Mouse (Mus musculus) forebrain, embryonic 11.5 days (tissue): ENCODE measurements around the gene Ksr1. TPM values are rescaled to one million over a fixed set of nuclear protein-coding genes. Genes with fewer than 3 reads are reported as not detected.

ENCODE experiments used
- ATAC-seq: fragments of 200-750 bp; cut with Nextera tagmentation; replicated peaks from 2 replicates; pipeline ENCODE4 v1.8.0; 2017; ENCODE audit warnings: moderate TSS enrichment; ENCODE audit not compliant: low FRiP score
- DNase-seq: peaks from one replicate; pipeline ENCODE4 v3.0.0-alpha.2; 2017; ENCODE audit warnings: low spot score
- H3K27ac ChIP-seq: fragments of 300-500 bp; sonication (generic); 2 replicates; pipeline ENCODE4 v1.5.1; 2014; ENCODE audit warnings: low read depth, low read length
- H3K27me3 ChIP-seq: fragments of 300-500 bp; sonication (generic); 2 replicates; pipeline ENCODE4 v1.6.1; 2014; ENCODE audit warnings: mild to moderate bottlenecking, low read length, mixed read lengths; ENCODE audit not compliant: control insufficient read depth, insufficient read depth
- H3K36me3 ChIP-seq: fragments of 300-500 bp; sonication (generic); 2 replicates; pipeline ENCODE4 v1.6.1; 2014; ENCODE audit warnings: mild to moderate bottlenecking, low read length, moderate library complexity, mixed read lengths; ENCODE audit not compliant: control insufficient read depth, insufficient read depth
- H3K4me1 ChIP-seq: fragments of 300-500 bp; sonication (generic); replicated peaks from 2 replicates; pipeline ENCODE4 v1.6.1; 2014; ENCODE audit warnings: low read length, mixed read lengths; ENCODE audit not compliant: control insufficient read depth, insufficient read depth
- H3K4me2 ChIP-seq: fragments of 300-500 bp; sonication (generic); 2 replicates; pipeline ENCODE4 v1.6.1; 2014; ENCODE audit warnings: low read depth, mild to moderate bottlenecking, low read length, moderate library complexity, mixed read lengths; ENCODE audit not compliant: severe bottlenecking
- H3K4me3 ChIP-seq: fragments of 300-500 bp; sonication (generic); 2 replicates; pipeline ENCODE4 v1.5.1; 2014; ENCODE audit warnings: low read depth, low read length
- H3K9ac ChIP-seq: fragments of 300-500 bp; sonication (generic); 2 replicates; pipeline ENCODE4 v1.6.1; 2014; ENCODE audit warnings: low read length
- H3K9me3 ChIP-seq: fragments of 300-500 bp; sonication (generic); 2 replicates; pipeline ENCODE4 v1.6.1; 2016; ENCODE audit warnings: low read length, mixed read lengths; ENCODE audit not compliant: control insufficient read depth
- WGBS: fragments of 180-500 bp; shearing (Covaris S2); extraction: QIAGEN DNeasy Blood & Tissue Kit; methylation state at CpG from one replicate; pipeline ENCODE4 v1.1.7; 2014; 5-methylcytosine and 5-hydroxymethylcytosine counted together
- polyA plus RNA-seq: library from polyadenylated mRNA; unstranded; fragments of >200 nt; fragmentation: Nextera tagmentation; extraction: Ambion mirVana; gene quantifications from 2 replicates; pipeline ENCODE4 v1.2.1, GENCODE M21; 2014

The Ksr1 gene
- polyA plus RNA-seq, 1 experiment from 2014 or later = 5.2 TPM

DNA sequence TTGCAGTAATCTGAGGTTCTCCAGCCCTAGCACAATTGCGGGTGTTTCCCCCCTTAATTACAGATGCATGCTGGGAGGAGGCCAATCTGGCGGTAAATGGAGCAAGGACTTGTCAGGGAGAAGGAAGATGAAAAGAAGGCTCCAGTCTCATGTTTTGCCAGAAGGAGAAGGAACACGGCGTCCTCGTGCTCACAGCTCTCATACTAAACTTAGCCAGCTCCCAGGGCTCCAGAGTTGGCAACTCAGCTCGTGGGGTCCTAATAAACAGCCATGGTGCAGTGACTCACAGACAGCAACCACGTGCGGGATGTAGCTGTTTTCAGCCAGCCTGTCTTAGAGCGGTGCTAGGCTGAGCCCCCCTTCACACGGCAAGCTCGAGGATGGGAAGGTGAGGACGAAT is 36.7 kb upstream of the Ksr1 start:
- no peaks in the 10 kb centered on the region for H3K36me3 ChIP-seq
- no peak overlapping the region for H3K27ac ChIP-seq
- H3K9ac ChIP-seq = no peak overlapping the region
- DNase-seq (no peak), ATAC-seq (no peak)
- no peaks in the 10 kb centered on the region for H3K4me1 ChIP-seq
- no peaks in the 10 kb centered on the region for H3K9me3 ChIP-seq
- no peak overlapping the region for H3K4me3 ChIP-seq
- H3K4me2 ChIP-seq = no peak overlapping the region
- WGBS = 80% methylated on average over 12 of the region's 12 CpGs
- no peaks in the 10 kb centered on the region for H3K27me3 ChIP-seq

GRCm38 (mm10) chr11:79181914-79182313 is 35.7 kb upstream of the Ksr1 start:
- Histone ChIP-seq H3K36me3 (no peaks in the 10 kb centered on the region), H3K27ac (no peak overlapping the region), H3K4me2 (no peak overlapping the region), H3K9ac (no peak overlapping the region), H3K4me3 (no peak overlapping the region), H3K4me1 (no peaks in the 10 kb centered on the region), H3K9me3 (no peaks in the 10 kb centered on the region), H3K27me3 (no peaks in the 10 kb centered on the region)
- 84% methylated on average over 4 of the region's 4 CpGs for WGBS
- no peak for ATAC-seq
- DNase-seq = no peak

DNA sequence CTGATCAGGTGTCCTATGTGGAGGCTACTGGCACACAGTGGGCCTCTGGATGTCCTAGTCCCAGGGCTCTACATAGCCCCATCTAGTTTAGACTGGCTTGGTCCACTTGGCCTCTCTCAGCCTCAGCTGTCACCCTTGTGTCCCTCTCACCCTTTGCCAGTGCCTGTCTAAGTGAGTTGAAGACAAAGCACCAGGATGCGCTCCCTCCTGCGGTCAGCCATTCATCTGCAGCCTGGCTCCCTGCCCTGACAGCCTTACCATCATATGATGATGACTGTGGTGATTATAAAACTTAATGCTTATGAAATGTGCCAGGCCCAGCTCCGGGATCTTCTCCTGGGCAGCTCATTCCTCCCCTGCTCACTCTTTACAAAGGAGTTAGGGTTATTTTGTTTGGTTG is 30.5 kb upstream of the Ksr1 start:
- no peak overlapping the region for H3K4me2 ChIP-seq
- 82% methylated on average over 3 of the region's 3 CpGs for WGBS
- H3K9ac ChIP-seq = no peak overlapping the region
- no peak for DNase-seq
- H3K9me3 ChIP-seq = no peaks in the 10 kb centered on the region
- no peaks in the 10 kb centered on the region for H3K27me3 ChIP-seq
- H3K27ac ChIP-seq = no peak overlapping the region
- H3K4me3 ChIP-seq = no peak overlapping the region
- no peaks in the 10 kb centered on the region for H3K36me3 ChIP-seq
- ATAC-seq = no peak
- H3K4me1 ChIP-seq = no peaks in the 10 kb centered on the region

DNA sequence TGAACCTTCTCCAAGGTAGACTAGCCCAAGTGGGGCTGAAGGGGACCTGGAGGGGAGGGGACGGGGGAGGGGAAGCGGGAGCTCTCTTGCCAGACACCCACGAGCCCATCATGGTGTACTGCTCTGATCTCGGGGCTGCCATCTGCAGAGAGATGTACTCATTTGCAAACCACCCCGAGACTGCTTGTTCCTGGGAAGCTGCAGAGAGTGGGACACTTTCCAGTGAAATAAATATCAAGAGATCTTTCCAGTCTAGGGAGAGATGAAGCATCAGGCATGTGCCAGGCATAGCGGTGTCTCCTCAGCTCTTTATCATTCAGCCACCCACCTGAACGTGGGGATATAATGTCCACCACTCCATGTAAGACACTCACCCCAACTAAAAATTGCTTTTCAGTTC is 25.8 kb upstream of the Ksr1 start:
- Histone ChIP-seq H3K36me3 (no peaks in the 10 kb centered on the region), H3K4me2 (no peak overlapping the region), H3K4me3 (no peak overlapping the region), H3K4me1 (no peaks in the 10 kb centered on the region), H3K27ac (no peak overlapping the region), H3K9me3 (no peaks in the 10 kb centered on the region), H3K27me3 (no peaks in the 10 kb centered on the region), H3K9ac (no peak overlapping the region)
- no peak for DNase-seq
- WGBS = 82% methylated on average over 7 of the region's 7 CpGs
- ATAC-seq = no peak

DNA sequence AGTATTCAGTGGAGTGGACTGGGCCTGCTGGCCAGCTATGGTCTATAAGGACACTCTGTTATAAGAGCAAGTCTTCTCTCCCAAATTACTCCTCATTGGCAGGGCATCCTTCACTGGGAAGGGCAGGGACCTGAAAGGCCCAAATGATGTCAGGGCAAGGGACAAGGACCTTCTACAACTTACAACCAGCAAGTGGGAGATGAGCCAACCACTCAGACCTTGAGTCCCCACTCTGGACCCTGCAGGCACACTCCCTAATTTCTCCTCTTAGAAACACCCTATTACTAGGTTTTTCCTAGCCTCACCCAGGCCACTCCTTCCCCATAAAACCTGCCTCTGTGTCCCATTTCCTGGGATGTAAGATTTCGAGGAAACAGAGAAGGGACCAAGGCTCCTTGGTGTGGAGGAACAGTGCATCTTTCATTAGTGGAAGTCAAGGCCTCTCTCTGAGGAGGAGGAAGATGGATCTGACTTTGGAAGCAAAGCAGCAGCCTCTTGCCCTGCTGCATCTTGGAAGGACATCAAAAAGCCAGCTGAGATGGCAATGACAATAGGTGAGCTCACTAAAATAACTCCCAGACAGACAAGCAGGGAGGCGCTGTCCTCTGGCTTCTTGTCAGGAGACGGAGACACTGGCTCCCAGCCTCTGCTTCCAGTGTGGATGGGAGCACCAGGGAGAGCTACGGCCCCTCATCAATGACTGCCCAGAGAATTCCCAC is 20.5 kb upstream of the Ksr1 start:
- Histone ChIP-seq H3K4me1 (no peaks in the 10 kb centered on the region), H3K4me2 (no peak overlapping the region), H3K27ac (no peak overlapping the region), H3K27me3 (no peaks in the 10 kb centered on the region), H3K4me3 (no peak overlapping the region), H3K9me3 (no peaks in the 10 kb centered on the region), H3K36me3 (no peaks in the 10 kb centered on the region), H3K9ac (no peak overlapping the region)
- DNase-seq = no peak
- ATAC-seq = no peak
- 76% methylated on average over 4 of the region's 4 CpGs for WGBS

DNA sequence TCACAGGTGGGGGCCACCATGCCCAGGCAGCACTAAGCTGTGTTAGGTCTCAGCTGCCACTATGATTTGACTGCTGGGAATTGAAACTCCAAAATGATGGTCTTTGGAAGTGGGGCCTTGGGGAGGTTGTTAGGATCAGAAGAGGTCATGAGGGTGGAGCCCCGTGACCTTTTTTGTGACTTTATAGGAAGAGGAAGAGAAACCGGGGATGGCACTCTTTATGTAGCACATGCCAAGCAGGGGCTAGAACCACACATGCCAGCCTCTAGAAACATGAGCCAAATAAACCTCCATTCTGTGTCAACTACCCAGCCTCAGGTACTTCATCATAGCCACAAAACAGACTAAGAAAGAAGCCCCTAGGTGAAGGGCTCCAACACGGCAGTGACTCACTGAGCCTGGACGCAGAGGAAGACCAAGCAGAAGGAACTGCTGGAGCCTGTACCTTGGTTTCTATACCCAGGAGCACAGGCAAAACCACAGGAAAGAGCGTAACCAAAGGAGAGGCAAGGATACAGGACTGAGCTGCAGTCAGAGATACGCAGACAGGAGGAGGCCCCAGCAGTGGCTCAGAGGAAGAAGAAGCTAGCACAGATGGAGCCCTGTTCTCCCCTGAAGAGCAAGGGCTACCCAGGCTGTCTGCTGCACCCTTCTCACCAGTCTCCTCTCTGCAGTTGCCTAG is 15.0 kb upstream of the Ksr1 start:
- DNase-seq (no peak), ATAC-seq (no peak)
- Histone ChIP-seq H3K9ac (no peak overlapping the region), H3K27me3 (no peaks in the 10 kb centered on the region), H3K4me2 (no peak overlapping the region), H3K9me3 (no peaks in the 10 kb centered on the region), H3K27ac (no peak overlapping the region), H3K36me3 (no peaks in the 10 kb centered on the region), H3K4me3 (no peak overlapping the region), H3K4me1 (no peaks in the 10 kb centered on the region)
- WGBS = 85% methylated on average over 6 of the region's 6 CpGs

GRCm38 (mm10) chr11:79160127-79160526 is 13.9 kb upstream of the Ksr1 start:
- Histone ChIP-seq H3K4me3 (no peak overlapping the region), H3K9me3 (no peaks in the 10 kb centered on the region), H3K4me1 (no peaks in the 10 kb centered on the region), H3K4me2 (no peak overlapping the region), H3K36me3 (no peaks in the 10 kb centered on the region), H3K27me3 (no peaks in the 10 kb centered on the region), H3K9ac (no peak overlapping the region), H3K27ac (no peak overlapping the region)
- WGBS = 85% methylated on average over 6 of the region's 6 CpGs
- ATAC-seq (no peak), DNase-seq (no peak)

DNA sequence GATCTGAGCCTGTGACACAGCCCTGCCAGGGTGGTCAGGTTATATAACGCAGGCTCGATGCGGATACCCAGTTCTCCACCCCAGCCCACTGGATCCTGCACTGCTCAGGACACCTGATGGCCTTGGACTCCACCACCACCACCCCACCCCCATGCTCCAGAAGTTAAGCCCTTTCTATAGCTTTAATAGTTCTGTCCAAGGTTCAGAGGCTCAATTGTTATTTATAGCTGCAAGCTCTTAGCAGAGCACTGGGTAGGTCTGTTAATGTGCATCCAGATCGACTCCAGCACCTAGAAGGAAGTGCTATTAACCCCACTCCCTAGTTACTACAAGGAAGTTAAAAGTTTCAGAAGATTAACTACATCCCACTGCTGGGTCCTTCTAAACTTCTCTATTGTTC is 11.5 kb upstream of the Ksr1 start:
- H3K36me3 ChIP-seq = no peaks in the 10 kb centered on the region
- no peak overlapping the region for H3K4me3 ChIP-seq
- H3K27ac ChIP-seq = no peak overlapping the region
- no peak overlapping the region for H3K4me2 ChIP-seq
- no peak for ATAC-seq
- H3K27me3 ChIP-seq = no peaks in the 10 kb centered on the region
- no peaks in the 10 kb centered on the region for H3K9me3 ChIP-seq
- WGBS = 93% methylated on average over 4 of the region's 4 CpGs
- DNase-seq = no peak
- no peaks in the 10 kb centered on the region for H3K4me1 ChIP-seq
- no peak overlapping the region for H3K9ac ChIP-seq

- DNase-seq (no peak), ATAC-seq (no peak)
- Histone ChIP-seq H3K27ac (no peak overlapping the region), H3K27me3 (no peaks in the 10 kb centered on the region), H3K4me3 (no peak overlapping the region), H3K36me3 (no peaks in the 10 kb centered on the region), H3K4me1 (no peaks in the 10 kb centered on the region), H3K9ac (no peak overlapping the region), H3K4me2 (no peak overlapping the region), H3K9me3 (no peaks in the 10 kb centered on the region)
- 68% methylated on average over 6 of the region's 6 CpGs for WGBS
Observed at GRCm38 (mm10) chr11:79155348-79155747, 9.1 kb upstream of the Ksr1 start.
